Mouse (Mus musculus) colon, adult 2 months (tissue): Measurements from ENCODE around the gene 1810046K07Rik. TPM values are rescaled to one million over a fixed set of nuclear protein-coding genes. Genes with fewer than 3 reads are reported as not detected.

ENCODE experiments used
- polyA plus RNA-seq: library from polyadenylated mRNA; depleted of rRNA; stranded (reverse); fragments of >200 nt; gene quantifications from 2 replicates; pipeline ENCODE4 v1.2.3, GENCODE M21; 2012; rRNA removed

The 1810046K07Rik gene
- polyA plus RNA-seq: 4.0 and 5.2 TPM in 2 replicates

GRCm38 (mm10) chr9:51328731-51329130 is at the start of gene 1810046K07Rik:
Gene 1810046K07Rik (minus strand): TSS chr9:51328917.

GRCm38 (mm10) chr9:51278500-51279381 is 50.0 kb downstream of the 1810046K07Rik start, which contains the start of gene Colca2:
Gene Colca2 (minus strand): TSS chr9:51278569.

Other genes with a start within 250 kb of the 1810046K07Rik start
- gene 4833427G06Rik, start 226.8 kb downstream of the 1810046K07Rik start, polyA plus RNA-seq: not detected in 2 replicates
- gene Gm32742, start 163.4 kb downstream of the 1810046K07Rik start, polyA plus RNA-seq: 0.44 and 1.1 TPM in 2 replicates
- gene Pou2af1, start 115.2 kb downstream of the 1810046K07Rik start, polyA plus RNA-seq: 12.6 and 18.8 TPM in 2 replicates
- 1.6 and 2.1 TPM in 2 replicates for gene Colca2, start 50.3 kb downstream of the 1810046K07Rik start, polyA plus RNA-seq